In the genomic region with DNA sequence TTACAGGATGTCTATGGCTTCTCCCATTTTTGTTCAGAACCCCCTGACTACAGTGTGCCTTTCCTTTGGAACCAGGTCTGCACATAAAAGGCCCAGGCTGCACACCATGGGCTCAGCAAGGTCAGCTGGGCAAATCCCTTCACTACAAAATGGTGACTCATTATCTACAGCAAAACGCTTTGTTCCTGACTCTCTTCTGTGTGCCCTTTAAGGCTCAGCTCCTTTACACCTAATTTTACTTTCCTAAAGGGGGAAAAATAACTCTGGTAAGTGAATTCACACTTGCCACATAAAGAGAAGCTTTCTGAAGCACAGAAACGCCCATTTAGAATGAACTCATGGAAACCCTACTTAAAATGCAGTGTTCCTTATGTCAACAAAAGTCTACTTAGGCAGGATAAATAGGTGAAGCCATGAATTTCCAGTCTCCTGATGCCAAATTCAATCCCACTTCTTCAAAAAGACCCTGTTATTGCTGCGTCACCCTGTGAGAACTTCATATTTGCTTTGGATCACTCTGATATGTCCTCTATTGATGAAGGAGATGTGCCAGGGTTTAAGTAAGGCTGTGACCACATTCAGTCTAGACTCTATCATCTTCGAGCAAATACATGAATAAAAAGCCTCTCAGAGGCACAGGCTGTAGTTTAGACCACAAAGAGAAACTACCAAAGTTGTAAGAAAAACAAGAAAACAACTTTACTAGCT, we compare ENCODE assay signal across 15 mouse cellular contexts.
DNase-seq lines count a peak whose midpoint lies in the region; ATAC-seq and TF ChIP-seq lines count a peak whose summit lies in the region.
"Had no signal": no experiment of that assay in that cellular context is flagged by ENCODE, and none has a peak within 500 bp of the region (broad histone marks: within the 10 kb centered on the region; RNA-seq: fewer than 3 reads in every experiment).

No protein-coding gene starts in this region.

- H3K36me3 ChIP-seq in forebrain, embryonic 16.5 days (ENCODE audit: control insufficient read depth, insufficient read depth) = no peaks in the 10 kb centered on the region
- H3K36me3 ChIP-seq in forebrain, embryonic 10.5 days (replicated peaks) = peaks cover 11% of the 10 kb centered on the region
- H3K36me3 ChIP-seq in midbrain, embryonic 14.5 days (ENCODE audit: control insufficient read depth, insufficient read depth, low read length) = no peaks in the 10 kb centered on the region

- no peak overlapping the region for H3K9ac ChIP-seq in forebrain, embryonic 16.5 days (replicated peaks; ENCODE audit: low read depth, low read length)
- H3K9ac ChIP-seq in midbrain, embryonic 14.5 days (replicated peaks; ENCODE audit: low read length) = no peak overlapping the region
- H3K9ac ChIP-seq: liver, postnatal 0 days had no signal

- peaks cover 4% of the 10 kb centered on the region for H3K4me1 ChIP-seq in forebrain, embryonic 16.5 days (replicated peaks; ENCODE audit: control insufficient read depth, insufficient read depth, low read length)
- H3K4me1 ChIP-seq in forebrain, embryonic 10.5 days = peaks cover 9% of the 10 kb centered on the region
- no peaks in the 10 kb centered on the region for H3K4me1 ChIP-seq in olfactory bulb, adult 2 months (ENCODE audit: control insufficient read depth, insufficient read depth, low read length)
- no peaks in the 10 kb centered on the region for H3K4me1 ChIP-seq in midbrain, embryonic 14.5 days (ENCODE audit: control insufficient read depth, insufficient read depth, low read length)

- no peaks in the 10 kb centered on the region for H3K9me3 ChIP-seq in forebrain, embryonic 16.5 days (ENCODE audit: control insufficient read depth, low read length)
- no peaks in the 10 kb centered on the region for H3K9me3 ChIP-seq in forebrain, embryonic 10.5 days
- H3K9me3 ChIP-seq in midbrain, embryonic 14.5 days (ENCODE audit: control insufficient read depth, low read length) = no peaks in the 10 kb centered on the region

- H3K4me3 ChIP-seq in forebrain, embryonic 16.5 days (replicated peaks; ENCODE audit: low read length) = no peak overlapping the region
- no peak overlapping the region for H3K4me3 ChIP-seq in forebrain, embryonic 10.5 days
- H3K4me3 ChIP-seq in olfactory bulb, adult 2 months (ENCODE audit: insufficient read depth, low read depth, low read length) = no peak overlapping the region
- no peak overlapping the region for H3K4me3 ChIP-seq in midbrain, embryonic 14.5 days (replicated peaks; ENCODE audit: low read depth, low read length)

- DNase-seq in adrenal gland, adult 2 months = peak; percentile 55
- DNase-seq in adrenal gland, adult 18-20 months (ENCODE audit: low spot score in 2 of 2) = no peak
- no peak for DNase-seq in forebrain, embryonic 10.5 days (ENCODE audit: extremely low spot score, low spot score)
- peak; percentile 27 for DNase-seq in brain, adult 2 months (ENCODE audit: low read depth, low spot score)
- DNase-seq in midbrain, embryonic 14.5 days = no peak
- DNase-seq: B cell, adult 2 months; cerebellum, adult 8-10 months; gastrocnemius, postnatal 36 days; kidney, adult 18-20 months; liver, postnatal 0 days; lung, postnatal 4 days; right cerebral cortex, postnatal 4 days had no signal

- no peak for TF ChIP-seq CTCF in olfactory bulb, adult 2 months (IDR thresholded peaks at IDR 0.05; ENCODE audit: insufficient read depth, low read depth, low read length)

- no peaks in the 10 kb centered on the region for H3K27me3 ChIP-seq in forebrain, embryonic 16.5 days (replicated peaks; ENCODE audit: control insufficient read depth, insufficient read depth, low read length)
- H3K27me3 ChIP-seq in forebrain, embryonic 10.5 days (ENCODE audit: poor library complexity, severe bottlenecking) = no peaks in the 10 kb centered on the region
- no peaks in the 10 kb centered on the region for H3K27me3 ChIP-seq in midbrain, embryonic 14.5 days (ENCODE audit: control insufficient read depth, insufficient read depth, low read length)

- ATAC-seq in forebrain, embryonic 16.5 days = peak; percentile 26; the same call in 1 of the 2 replicates
- ATAC-seq in midbrain, embryonic 14.5 days (ENCODE audit: low FRiP score, low TSS enrichment) = no peak
- ATAC-seq: liver, postnatal 0 days had no signal

- TF ChIP-seq POLR2A in olfactory bulb, adult 2 months (IDR thresholded peaks at IDR 0.05; ENCODE audit: insufficient read depth, low read depth, low read length) = no peak

- WGBS in forebrain, embryonic 16.5 days = 26% methylated on average over 4 of the region's 4 CpGs
- 72% methylated on average over 4 of the region's 4 CpGs for WGBS in forebrain, embryonic 10.5 days
- WGBS in olfactory bulb, adult 2 months = 24% methylated on average over 4 of the region's 4 CpGs
- 74% methylated on average over 4 of the region's 4 CpGs for WGBS in midbrain, embryonic 14.5 days

- no peak overlapping the region for H3K4me2 ChIP-seq in forebrain, embryonic 16.5 days (ENCODE audit: low read length)
- H3K4me2 ChIP-seq in midbrain, embryonic 14.5 days (ENCODE audit: low read length) = no peak overlapping the region

- no peak overlapping the region for H3K27ac ChIP-seq in forebrain, embryonic 16.5 days (ENCODE audit: low read length)
- H3K27ac ChIP-seq in forebrain, embryonic 10.5 days = no peak overlapping the region
- peak overlapping the region; percentile 65 for H3K27ac ChIP-seq in olfactory bulb, adult 2 months (ENCODE audit: insufficient read depth, low read depth, low read length)
- H3K27ac ChIP-seq in midbrain, embryonic 14.5 days (replicated peaks; ENCODE audit: low read depth, low read length) = no peak overlapping the region
- H3K27ac ChIP-seq: kidney, postnatal 0 days had no signal

Comparison
In these comparisons a context has a peak if more than half of its experiments do, and no peak if none do; other contexts are left out.
1. DNase-seq: peak in adrenal gland, adult 2 months (single experiment) and brain, adult 2 months (single experiment); none in adrenal gland, adult 18-20 months (0 of 2), forebrain, embryonic 10.5 days (single experiment) and midbrain, embryonic 14.5 days (single experiment).